Mouse (Mus musculus) liver, embryonic 11.5 days (tissue): ENCODE results near the gene Slc6a9. TPM values are rescaled to one million over a fixed set of nuclear protein-coding genes. Genes with fewer than 3 reads are reported as not detected.

Experiments
- ATAC-seq: fragments of 200-750 bp; cut with Nextera tagmentation; replicated peaks from 2 replicates; pipeline ENCODE4 v1.8.0; 2017; ENCODE audit warnings: moderate number of reproducible peaks, mild to moderate bottlenecking, moderate TSS enrichment, moderate library complexity; ENCODE audit not compliant: low FRiP score
- DNase-seq: peaks from one replicate; pipeline ENCODE4 v3.0.0-alpha.2; 2017; ENCODE audit warnings: low spot score
- H3K27ac ChIP-seq: fragments of 300-500 bp; sonication (generic); 2 replicates; pipeline ENCODE4 v1.5.1; 2014; ENCODE audit warnings: mild to moderate bottlenecking, low read depth, low read length, control low read depth
- H3K27me3 ChIP-seq: fragments of 300-500 bp; sonication (generic); replicated peaks from 2 replicates; pipeline ENCODE4 v1.6.1; 2014; ENCODE audit warnings: low read length, mixed read lengths; ENCODE audit not compliant: control insufficient read depth, insufficient read depth
- H3K36me3 ChIP-seq: fragments of 300-500 bp; sonication (generic); 2 replicates; pipeline ENCODE4 v1.6.1; 2014; ENCODE audit warnings: mild to moderate bottlenecking, low read length, moderate library complexity, mixed read lengths; ENCODE audit not compliant: control insufficient read depth, insufficient read depth
- H3K4me1 ChIP-seq: fragments of 300-500 bp; sonication (generic); replicated peaks from 2 replicates; pipeline ENCODE4 v1.6.1; 2014; ENCODE audit warnings: low read length, mixed read lengths; ENCODE audit not compliant: control insufficient read depth, insufficient read depth
- H3K4me2 ChIP-seq: fragments of 300-500 bp; sonication (generic); 2 replicates; pipeline ENCODE4 v1.6.1; 2014; ENCODE audit warnings: mild to moderate bottlenecking, control low read depth, moderate library complexity
- H3K4me3 ChIP-seq: fragments of 300-500 bp; sonication (generic); 2 replicates; pipeline ENCODE4 v1.5.1; 2014; ENCODE audit warnings: low read depth, low read length, control low read depth
- H3K9ac ChIP-seq: fragments of 300-500 bp; sonication (generic); 2 replicates; pipeline ENCODE4 v1.6.1; 2014; ENCODE audit warnings: low read depth, low read length, control low read depth
- H3K9me3 ChIP-seq: fragments of 300-500 bp; sonication (generic); 2 replicates; pipeline ENCODE4 v1.6.1; 2016; ENCODE audit warnings: low read length, inconsistent platforms, mixed read lengths; ENCODE audit not compliant: control insufficient read depth
- WGBS: fragments of 180-500 bp; shearing (Covaris S2); extraction: QIAGEN DNeasy Blood & Tissue Kit; methylation state at CpG from one replicate; pipeline ENCODE4 v1.1.7; 2014; 5-methylcytosine and 5-hydroxymethylcytosine counted together
- polyA plus RNA-seq: library from polyadenylated mRNA; unstranded; fragments of >200 nt; fragmentation: Nextera tagmentation; extraction: Ambion mirVana; gene quantifications from 2 replicates; pipeline ENCODE4 v1.2.1, GENCODE M21; 2014

Slc6a9 gene
- polyA plus RNA-seq, 1 experiment from 2014 or later = 26.3 TPM

GRCm38 (mm10) chr4:117895339-117895738 lies 61.0 kb downstream of the Slc6a9 start:
- Histone ChIP-seq H3K4me2 (no peak overlapping the region), H3K27ac (no peak overlapping the region), H3K9me3 (no peaks in the 10 kb centered on the region), H3K4me1 (peaks cover 7% of the 10 kb centered on the region), H3K4me3 (no peak overlapping the region), H3K9ac (no peak overlapping the region), H3K27me3 (no peaks in the 10 kb centered on the region), H3K36me3 (peaks cover 14% of the 10 kb centered on the region)
- DNase-seq = no peak
- ATAC-seq = no peak
- WGBS = 79% methylated on average over 7 of the region's 7 CpGs

- Histone ChIP-seq H3K36me3 (peaks cover 18% of the 10 kb centered on the region; the same call in 1 of the 2 replicates), H3K9ac (no peak overlapping the region), H3K27me3 (no peaks in the 10 kb centered on the region), H3K4me3 (no peak overlapping the region), H3K4me1 (peaks cover 4% of the 10 kb centered on the region), H3K4me2 (no peak overlapping the region), H3K27ac (no peak overlapping the region), H3K9me3 (no peaks in the 10 kb centered on the region)
- WGBS = 94% methylated on average over 6 of the region's 6 CpGs
- no peak for ATAC-seq
- no peak for DNase-seq
These were observed 61.7 kb downstream of the Slc6a9 start for GRCm38 (mm10) chr4:117896031-117896430.

GRCm38 (mm10) chr4:117898111-117898510 lies 63.8 kb downstream of the Slc6a9 start:
- Histone ChIP-seq H3K4me1 (no peaks in the 10 kb centered on the region), H3K4me3 (no peak overlapping the region), H3K9me3 (no peaks in the 10 kb centered on the region), H3K27me3 (no peaks in the 10 kb centered on the region), H3K4me2 (no peak overlapping the region), H3K36me3 (peaks cover 29% of the 10 kb centered on the region), H3K27ac (no peak overlapping the region), H3K9ac (no peak overlapping the region)
- ATAC-seq (no peak), DNase-seq (no peak)
- WGBS = 71% methylated on average over 3 of the region's 3 CpGs

- WGBS = 90% methylated on average over 10 of the region's 10 CpGs
- H3K27ac ChIP-seq = no peak overlapping the region
- H3K36me3 ChIP-seq = peaks cover 49% of the 10 kb centered on the region
- DNase-seq (no peak), ATAC-seq (no peak)
- no peaks in the 10 kb centered on the region for H3K4me1 ChIP-seq
- no peak overlapping the region for H3K4me3 ChIP-seq
- no peaks in the 10 kb centered on the region for H3K27me3 ChIP-seq
- no peak overlapping the region for H3K9ac ChIP-seq
- no peaks in the 10 kb centered on the region for H3K9me3 ChIP-seq
- H3K4me2 ChIP-seq = no peak overlapping the region
These were observed 69.8 kb downstream of the Slc6a9 start for GRCm38 (mm10) chr4:117904094-117904493.

GRCm38 (mm10) chr4:117904761-117905160 lies 70.5 kb downstream of the Slc6a9 start:
- Histone ChIP-seq H3K36me3 (peaks cover 45% of the 10 kb centered on the region), H3K27ac (no peak overlapping the region), H3K9ac (no peak overlapping the region), H3K4me3 (no peak overlapping the region), H3K4me2 (no peak overlapping the region), H3K27me3 (no peaks in the 10 kb centered on the region), H3K4me1 (no peaks in the 10 kb centered on the region), H3K9me3 (no peaks in the 10 kb centered on the region)
- no peak for ATAC-seq
- DNase-seq = no peak
- WGBS = 92% methylated on average over 8 of the region's 8 CpGs

- DNase-seq (no peak), ATAC-seq (no peak)
- H3K27me3 ChIP-seq = no peaks in the 10 kb centered on the region
- H3K9me3 ChIP-seq = no peaks in the 10 kb centered on the region
- H3K27ac ChIP-seq = no peak overlapping the region
- H3K4me1 ChIP-seq = no peaks in the 10 kb centered on the region; the same call in 1 of the 2 replicates
- H3K36me3 ChIP-seq = peaks cover 41% of the 10 kb centered on the region
- H3K4me2 ChIP-seq = no peak overlapping the region
- 88% methylated on average over 3 of the region's 3 CpGs for WGBS
- no peak overlapping the region for H3K9ac ChIP-seq
- H3K4me3 ChIP-seq = no peak overlapping the region
These were observed 71.9 kb downstream of the Slc6a9 start for GRCm38 (mm10) chr4:117906196-117906595.

- Histone ChIP-seq H3K36me3 (peaks cover 32% of the 10 kb centered on the region; the same call in 1 of the 2 replicates), H3K9me3 (no peaks in the 10 kb centered on the region), H3K4me3 (no peak overlapping the region), H3K27ac (no peak overlapping the region), H3K4me1 (peaks cover 12% of the 10 kb centered on the region), H3K4me2 (no peak overlapping the region), H3K9ac (no peak overlapping the region; the same call in 1 of the 2 replicates), H3K27me3 (no peaks in the 10 kb centered on the region)
- WGBS = 84% methylated on average over 8 of the region's 8 CpGs
- ATAC-seq (no peak; the same call in 1 of the 2 replicates), DNase-seq (no peak)
These were observed 74.6 kb downstream of the Slc6a9 start for GRCm38 (mm10) chr4:117908834-117909453.

- no peak overlapping the region for H3K27ac ChIP-seq
- H3K27me3 ChIP-seq = no peaks in the 10 kb centered on the region
- no peak overlapping the region for H3K4me3 ChIP-seq
- H3K9ac ChIP-seq = no peak overlapping the region
- 92% methylated on average over 13 of the region's 13 CpGs for WGBS
- peaks cover 17% of the 10 kb centered on the region; the same call in 1 of the 2 replicates for H3K36me3 ChIP-seq
- peaks cover 24% of the 10 kb centered on the region for H3K4me1 ChIP-seq
- no peak for DNase-seq
- ATAC-seq = no peak
- H3K9me3 ChIP-seq = no peaks in the 10 kb centered on the region
- no peak overlapping the region for H3K4me2 ChIP-seq
These were observed 77.8 kb downstream of the Slc6a9 start for GRCm38 (mm10) chr4:117912131-117912561.

- WGBS = 71% methylated on average over 7 of the region's 7 CpGs
- peaks cover 29% of the 10 kb centered on the region for H3K4me1 ChIP-seq
- peaks cover 17% of the 10 kb centered on the region; the same call in 1 of the 2 replicates for H3K36me3 ChIP-seq
- ATAC-seq (no peak), DNase-seq (no peak)
- no peak overlapping the region for H3K9ac ChIP-seq
- no peak overlapping the region for H3K4me3 ChIP-seq
- no peaks in the 10 kb centered on the region for H3K9me3 ChIP-seq
- no peak overlapping the region for H3K27ac ChIP-seq
- no peaks in the 10 kb centered on the region for H3K27me3 ChIP-seq
- H3K4me2 ChIP-seq = peak overlapping the region; percentile 99
These were observed 78.5 kb downstream of the Slc6a9 start for GRCm38 (mm10) chr4:117912685-117913273.
